Mouse (Mus musculus): Measurements from ENCODE around the gene AW011738. TPM values are rescaled to one million over a fixed set of nuclear protein-coding genes. Genes with fewer than 3 reads are reported as not detected.

AW011738 gene
- polyA plus RNA-seq, 1 experiment from 2014 or later, result 2.0 TPM

DNA sequence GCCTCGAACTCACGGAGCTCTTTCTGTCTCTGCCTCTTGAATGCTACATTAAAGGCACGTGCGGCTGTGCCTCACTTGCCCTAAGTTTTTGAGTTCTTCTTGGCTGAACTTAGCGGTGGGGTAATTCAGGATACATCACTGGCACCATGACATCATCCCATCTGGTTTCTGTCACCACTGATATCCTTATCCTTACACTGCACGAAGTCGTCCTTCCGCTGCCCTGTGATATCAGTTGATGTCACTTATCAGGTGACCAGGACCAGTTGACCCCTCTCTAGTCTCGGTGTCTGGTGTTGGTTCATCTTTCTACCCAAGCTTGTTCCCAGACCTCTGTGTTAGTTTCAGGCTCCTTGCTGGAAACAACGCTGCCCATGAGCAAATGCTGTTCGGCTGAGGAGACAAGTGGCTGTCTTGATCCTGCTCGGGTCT lies 626 bp upstream of the AW011738 start:
- peak overlapping the region; percentile 95 for H3K4me2 ChIP-seq (replicated peaks)
- H3K27ac ChIP-seq, result no peak overlapping the region
- WGBS, result 39% methylated on average over 12 of the region's 12 CpGs
- no peaks in the 10 kb centered on the region for H3K9me3 ChIP-seq
- H3K36me3 ChIP-seq, result no peaks in the 10 kb centered on the region
- peak overlapping the region; percentile 48 for H3K4me3 ChIP-seq
- peaks cover 13% of the 10 kb centered on the region for H3K4me1 ChIP-seq
- H3K9ac ChIP-seq, result no peak overlapping the region
- ATAC-seq (ENCODE audit: insufficient number of reproducible peaks, insufficient read depth, low FRiP score, low TSS enrichment), result no peak
- peaks cover 25% of the 10 kb centered on the region for H3K27me3 ChIP-seq

DNA sequence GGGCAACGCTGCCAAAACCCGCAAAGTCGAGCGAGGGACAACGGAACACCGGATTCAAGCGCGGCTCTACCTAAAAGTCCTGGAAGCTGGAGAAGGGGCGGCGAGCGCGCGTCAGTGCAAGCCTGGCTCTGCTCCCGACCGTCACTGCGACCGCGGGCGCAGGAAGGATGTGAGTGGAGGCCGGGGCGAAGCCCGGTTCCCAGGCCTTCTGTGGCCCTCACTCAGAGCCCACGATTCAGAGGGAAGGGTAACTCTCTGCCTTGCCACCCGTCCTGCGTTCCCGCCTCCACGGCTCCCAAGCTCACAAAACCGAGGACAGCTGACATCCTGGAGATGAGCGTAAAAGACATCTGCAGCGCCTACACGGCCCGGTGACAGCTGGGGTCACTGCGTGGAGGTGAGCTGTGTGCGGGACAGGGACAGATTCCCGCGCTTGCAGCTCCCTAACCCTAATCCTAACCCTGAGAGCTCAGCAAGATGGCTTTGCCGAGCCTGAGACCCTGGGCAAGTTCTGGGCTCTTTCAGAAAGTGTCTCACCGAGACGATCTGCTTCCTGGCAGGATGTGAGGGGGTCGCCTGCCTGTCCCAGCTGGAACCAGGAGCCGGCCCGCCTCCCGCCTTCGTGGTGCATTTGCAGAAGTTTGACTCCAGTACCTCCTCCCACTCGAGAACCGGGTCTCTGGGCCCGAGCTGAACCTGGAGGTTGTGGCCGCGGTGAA lies 468 bp downstream of the AW011738 start:
- WGBS, result under 1% methylated on average over 49 of the region's 49 CpGs
- H3K9me3 ChIP-seq, result no peaks in the 10 kb centered on the region
- H3K27ac ChIP-seq, result no peak overlapping the region

DNA sequence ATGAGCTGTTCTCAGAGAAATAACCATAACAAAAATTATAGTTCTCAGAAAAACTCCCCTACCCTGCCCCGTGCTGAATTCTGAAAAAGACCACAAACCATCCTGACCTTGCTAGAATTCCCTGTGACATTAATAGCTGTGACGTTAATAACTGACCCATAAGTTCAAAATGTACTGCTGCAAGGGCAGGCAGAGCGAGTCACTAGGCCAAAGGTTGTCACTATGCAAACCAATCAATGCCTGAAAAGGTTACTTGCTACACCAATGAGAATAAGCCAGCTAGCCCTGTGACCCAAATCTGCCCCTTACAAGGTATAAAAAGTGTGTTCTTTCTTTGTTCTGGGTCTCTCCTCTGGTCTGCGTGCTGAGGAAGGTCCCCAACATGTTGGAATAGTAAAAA lies 5.8 kb downstream of the AW011738 start:
- Histone ChIP-seq H3K27ac (no peak overlapping the region), H3K9ac (no peak overlapping the region), H3K4me1 (peaks cover 6% of the 10 kb centered on the region), H3K9me3 (no peaks in the 10 kb centered on the region), H3K4me2 (replicated peaks) (no peak overlapping the region), H3K27me3 (peaks cover 14% of the 10 kb centered on the region), H3K36me3 (no peaks in the 10 kb centered on the region), H3K4me3 (no peak overlapping the region)
- 87% methylated on average over 4 of the region's 4 CpGs for WGBS
- no peak for ATAC-seq (ENCODE audit: insufficient number of reproducible peaks, insufficient read depth, low FRiP score, low TSS enrichment)

More for the DNA sequence above, 468 bp downstream of the AW011738 start:
- 0 out of 2 replicates have a peak, but pooled peaks have one; percentile 16 for ATAC-seq (ENCODE audit: insufficient number of reproducible peaks, insufficient read depth, low FRiP score, low TSS enrichment)
- Histone ChIP-seq H3K4me1 (peaks cover 13% of the 10 kb centered on the region), H3K36me3 (no peaks in the 10 kb centered on the region), H3K4me3 (peak overlapping the region; percentile 48), H3K4me2 (replicated peaks) (peak overlapping the region; percentile 95), H3K27me3 (peaks cover 25% of the 10 kb centered on the region), H3K9ac (peak overlapping the region; percentile 54)

DNA sequence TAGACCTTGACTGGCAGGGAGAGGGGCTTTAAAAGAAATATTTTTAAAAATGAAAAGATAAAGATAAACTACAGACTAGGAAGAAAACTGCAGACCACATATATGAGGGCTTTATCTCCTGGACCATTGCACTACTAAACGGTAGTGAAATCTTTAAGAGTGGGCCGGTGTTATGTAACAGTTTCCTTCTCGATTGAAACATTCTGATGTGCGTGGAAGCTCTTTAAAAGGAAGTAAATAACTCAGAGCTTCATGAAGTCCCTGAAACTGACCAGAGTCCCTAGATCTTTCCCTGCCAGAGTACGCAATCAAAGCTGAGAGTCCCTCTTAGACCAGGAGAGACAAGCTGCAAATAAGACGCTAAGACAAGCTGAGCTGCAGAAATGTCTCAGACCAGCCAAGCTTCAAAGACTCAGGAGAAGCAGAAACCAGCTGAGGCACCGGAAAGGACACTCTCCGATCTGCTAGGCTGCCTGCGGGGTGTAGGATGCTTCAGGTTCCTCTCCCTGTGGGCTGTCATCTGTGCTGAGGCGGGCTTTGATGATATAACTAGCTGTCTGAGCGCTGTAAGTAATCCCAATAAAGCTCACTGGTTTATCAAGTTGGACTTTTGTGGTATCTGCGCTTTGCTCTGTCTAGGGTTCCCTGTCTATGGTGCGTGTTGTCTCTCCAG lies 7.0 kb downstream of the AW011738 start:
- Histone ChIP-seq H3K27me3 (peaks cover 2% of the 10 kb centered on the region; the same call in 1 of the 2 replicates), H3K4me2 (replicated peaks) (no peak overlapping the region), H3K27ac (no peak overlapping the region), H3K9me3 (no peaks in the 10 kb centered on the region), H3K36me3 (no peaks in the 10 kb centered on the region), H3K4me3 (no peak overlapping the region), H3K9ac (no peak overlapping the region), H3K4me1 (no peaks in the 10 kb centered on the region)
- WGBS, result 77% methylated on average over 13 of the region's 13 CpGs
- ATAC-seq (ENCODE audit: insufficient number of reproducible peaks, insufficient read depth, low FRiP score, low TSS enrichment), result no peak

DNA sequence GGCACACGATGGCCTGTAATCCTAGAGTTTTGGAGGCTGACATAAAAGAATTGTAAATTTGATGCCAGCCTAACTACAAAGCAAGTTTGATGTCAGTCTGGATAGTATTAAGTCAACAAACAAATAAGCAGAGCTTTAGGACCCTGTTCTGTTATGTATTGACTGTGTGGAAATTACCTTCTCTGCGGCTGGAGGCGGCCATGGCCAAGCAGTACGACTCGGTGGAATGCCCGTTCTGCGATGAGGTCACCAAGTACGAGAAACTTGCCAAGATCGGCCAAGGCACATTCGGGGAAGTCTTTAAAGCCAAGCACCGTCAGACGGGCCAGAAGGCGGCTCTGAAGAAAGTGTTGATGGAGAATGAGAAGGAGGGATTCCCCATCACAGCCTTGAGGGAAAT lies 10.0 kb downstream of the AW011738 start:
- Histone ChIP-seq H3K9ac (no peak overlapping the region), H3K9me3 (no peaks in the 10 kb centered on the region), H3K27me3 (no peaks in the 10 kb centered on the region), H3K4me3 (no peak overlapping the region), H3K4me1 (no peaks in the 10 kb centered on the region), H3K27ac (no peak overlapping the region), H3K4me2 (replicated peaks) (no peak overlapping the region), H3K36me3 (no peaks in the 10 kb centered on the region)
- no peak for ATAC-seq (ENCODE audit: insufficient number of reproducible peaks, insufficient read depth, low FRiP score, low TSS enrichment)
- 92% methylated on average over 13 of the region's 13 CpGs for WGBS

DNA sequence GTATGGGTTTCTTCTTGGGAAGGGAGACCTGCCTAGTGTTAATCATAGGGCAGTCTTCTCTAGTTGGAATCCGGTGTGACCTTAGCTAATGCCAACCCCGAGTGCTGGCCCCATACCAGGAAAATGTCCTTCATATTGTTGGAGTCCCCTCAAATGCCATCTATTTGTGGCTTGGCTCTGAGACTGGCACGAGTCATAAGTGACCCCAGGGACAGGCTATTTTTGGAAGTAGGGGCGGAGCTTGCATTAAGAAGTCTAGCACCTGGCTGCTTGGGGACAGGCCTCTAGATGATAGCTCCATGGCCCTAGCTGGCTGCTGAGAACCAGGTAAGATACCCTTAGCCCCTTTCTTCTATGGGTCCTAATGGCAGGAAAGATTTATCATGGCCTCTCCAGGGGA lies 12.5 kb downstream of the AW011738 start, which contains the start of gene Perm1:
TSS of gene Perm1 (plus strand) at position 220 of the 400 bp plus-strand sequence.
- ATAC-seq (ENCODE audit: insufficient number of reproducible peaks, insufficient read depth, low FRiP score, low TSS enrichment), result no peak

DNA sequence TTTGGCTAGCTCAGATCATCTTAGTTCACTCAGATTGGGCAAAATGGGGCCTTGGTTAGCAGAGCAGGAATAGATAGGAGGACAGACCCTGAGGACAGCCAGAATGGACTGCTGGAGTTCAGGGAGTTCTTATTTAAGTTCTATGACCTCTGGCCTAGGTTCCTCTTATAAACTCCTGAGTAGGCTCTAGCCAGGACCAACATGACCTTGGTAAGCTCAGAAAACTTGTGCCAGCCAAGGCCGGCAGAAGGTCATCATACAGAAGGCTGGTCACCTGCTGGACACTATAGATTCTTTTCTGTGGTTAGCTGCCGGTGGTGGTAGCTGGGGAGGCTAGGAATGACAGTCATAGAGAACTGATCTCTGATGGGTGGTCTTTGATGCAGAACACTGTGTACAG lies 13.1 kb downstream of the AW011738 start:
- WGBS, result 84% methylated on average over 2 of the region's 2 CpGs
- no peak overlapping the region for H3K4me2 ChIP-seq (replicated peaks)
- no peak overlapping the region for H3K4me3 ChIP-seq
- H3K4me1 ChIP-seq, result no peaks in the 10 kb centered on the region
- no peaks in the 10 kb centered on the region for H3K9me3 ChIP-seq
- H3K27ac ChIP-seq, result no peak overlapping the region
- ATAC-seq (ENCODE audit: insufficient number of reproducible peaks, insufficient read depth, low FRiP score, low TSS enrichment), result no peak
- H3K9ac ChIP-seq, result no peak overlapping the region
- no peaks in the 10 kb centered on the region for H3K27me3 ChIP-seq
- no peaks in the 10 kb centered on the region for H3K36me3 ChIP-seq

More for the DNA sequence above, 12.5 kb downstream of the AW011738 start, which contains the start of gene Perm1:
- Histone ChIP-seq H3K4me1 (no peaks in the 10 kb centered on the region), H3K9ac (no peak within 1 kb of the TSS), H3K27ac (no peak within 1 kb of the TSS), H3K4me2 (replicated peaks) (no peak within 1 kb of the TSS), H3K9me3 (no peaks in the 10 kb centered on the region), H3K27me3 (no peaks in the 10 kb centered on the region), H3K36me3 (no peaks in the 10 kb centered on the region), H3K4me3 (no peak within 1 kb of the TSS)
- 73% methylated on average over 4 of the region's 4 CpGs for WGBS

DNA sequence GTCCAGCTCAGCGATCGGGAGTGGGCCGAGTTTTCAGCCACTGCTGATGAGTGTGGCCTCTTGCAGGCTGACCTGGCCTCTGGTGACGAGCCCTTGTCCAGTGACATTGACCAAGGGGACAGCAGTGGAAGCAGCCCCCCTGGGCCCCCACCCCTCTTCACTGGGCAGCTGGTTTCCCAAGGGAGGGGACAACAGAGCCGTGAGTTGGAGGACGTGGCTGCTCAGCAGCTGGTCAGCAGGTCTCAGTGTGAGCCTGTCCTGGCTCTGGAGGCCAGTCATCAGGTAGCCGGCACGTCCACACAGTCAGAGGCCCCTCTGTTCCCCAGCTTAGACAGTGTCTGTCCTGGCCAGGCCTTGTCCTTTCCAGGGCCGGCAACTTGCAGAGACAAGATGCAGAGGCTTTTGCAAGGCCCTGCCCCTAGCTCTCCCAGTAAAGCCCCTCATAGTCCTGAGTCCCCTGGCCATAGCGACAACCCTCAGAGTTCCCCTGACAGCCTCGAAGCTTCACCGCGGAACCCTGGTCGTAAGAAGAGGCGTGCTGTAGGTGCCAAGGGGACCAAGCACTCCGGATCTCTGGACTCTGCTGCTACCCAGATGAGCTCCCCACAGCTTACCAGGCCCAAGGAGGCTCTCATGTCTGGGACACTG lies 14.0 kb downstream of the AW011738 start:
- ATAC-seq (ENCODE audit: insufficient number of reproducible peaks, insufficient read depth, low FRiP score, low TSS enrichment), result no peak

DNA sequence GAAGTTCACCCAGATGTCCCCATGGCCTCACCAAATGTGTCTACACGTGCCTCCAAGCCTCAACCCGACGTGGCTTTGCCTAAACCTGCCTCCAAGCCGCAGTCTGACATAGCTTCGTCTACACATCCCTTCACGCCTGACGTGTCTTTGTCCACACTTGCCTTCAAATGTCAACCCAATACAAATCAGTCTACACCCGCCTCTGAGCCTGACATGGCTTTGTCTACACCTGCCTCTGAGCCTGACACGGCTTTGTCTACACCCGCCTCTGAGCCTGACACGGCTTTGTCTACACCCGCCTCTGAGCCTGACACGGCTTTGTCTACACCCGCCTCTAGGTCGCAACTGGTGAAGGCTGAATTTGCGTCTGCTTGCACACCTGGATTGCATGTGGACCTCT lies 14.7 kb downstream of the AW011738 start:
- no peak overlapping the region for H3K4me3 ChIP-seq
- ATAC-seq (ENCODE audit: insufficient number of reproducible peaks, insufficient read depth, low FRiP score, low TSS enrichment), result no peak

More for the DNA sequence above, 14.0 kb downstream of the AW011738 start:
- no peaks in the 10 kb centered on the region for H3K4me1 ChIP-seq
- H3K9me3 ChIP-seq, result no peaks in the 10 kb centered on the region
- no peak overlapping the region for H3K4me2 ChIP-seq (replicated peaks)
- no peak overlapping the region for H3K9ac ChIP-seq
- no peaks in the 10 kb centered on the region; the same call in 1 of the 2 replicates for H3K36me3 ChIP-seq
- H3K27me3 ChIP-seq, result no peaks in the 10 kb centered on the region
- H3K4me3 ChIP-seq, result no peak overlapping the region
- WGBS, result 78% methylated on average over 16 of the region's 16 CpGs
- no peak overlapping the region for H3K27ac ChIP-seq

DNA sequence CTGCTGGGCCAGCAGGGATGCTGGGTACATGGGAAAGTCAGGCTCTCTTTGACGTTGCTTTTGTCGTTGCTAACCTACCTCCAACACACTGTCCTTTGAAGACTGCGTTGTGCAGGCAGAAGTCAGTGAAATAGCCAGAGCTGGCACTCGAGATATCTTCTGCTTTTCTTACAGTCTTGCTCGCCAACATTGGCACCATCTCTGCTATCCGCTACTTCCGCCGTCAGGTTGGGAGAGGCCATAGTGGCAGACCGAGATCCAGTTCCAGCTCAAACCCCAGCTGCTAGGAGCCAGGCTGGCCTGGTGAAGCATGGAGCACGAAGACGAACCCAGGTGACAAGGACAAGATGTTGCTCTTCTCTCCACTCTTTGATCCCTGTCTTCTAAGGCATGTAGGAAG lies 16.8 kb downstream of the AW011738 start:
- ATAC-seq (ENCODE audit: insufficient number of reproducible peaks, insufficient read depth, low FRiP score, low TSS enrichment), result no peak
- no peaks in the 10 kb centered on the region; the same call in 1 of the 2 replicates for H3K36me3 ChIP-seq
- 90% methylated on average over 11 of the region's 11 CpGs for WGBS

More for the DNA sequence above, 14.7 kb downstream of the AW011738 start:
- H3K36me3 ChIP-seq, result no peaks in the 10 kb centered on the region; the same call in 1 of the 2 replicates
- no peak overlapping the region for H3K9ac ChIP-seq
- no peak overlapping the region for H3K27ac ChIP-seq
- WGBS, result 73% methylated on average over 16 of the region's 16 CpGs
- no peak overlapping the region for H3K4me2 ChIP-seq (replicated peaks)
- no peaks in the 10 kb centered on the region for H3K4me1 ChIP-seq
- H3K27me3 ChIP-seq, result no peaks in the 10 kb centered on the region
- H3K9me3 ChIP-seq, result no peaks in the 10 kb centered on the region

DNA sequence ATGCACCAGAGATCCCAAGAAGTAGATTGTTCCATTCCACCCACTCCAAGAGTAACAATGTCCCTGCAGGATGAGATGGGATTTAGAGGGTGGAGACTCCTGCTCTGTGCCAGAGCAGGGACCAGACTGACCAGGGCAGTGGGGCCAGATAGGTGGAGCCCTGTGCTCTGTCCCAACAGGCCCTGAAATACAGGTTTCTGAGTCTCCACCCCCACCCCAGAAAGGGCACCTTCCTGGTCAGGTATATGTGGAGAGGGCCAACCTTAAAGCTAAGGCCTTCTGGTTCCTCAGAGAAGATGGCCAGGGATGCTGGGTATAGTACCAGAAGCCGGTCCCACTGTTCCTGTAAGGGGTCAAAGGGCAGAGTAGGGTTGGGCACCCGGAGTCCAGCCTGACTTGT lies 21.2 kb downstream of the AW011738 start:
- H3K27me3 ChIP-seq, result no peaks in the 10 kb centered on the region
- no peak overlapping the region for H3K4me3 ChIP-seq
- 79% methylated on average over 2 of the region's 2 CpGs for WGBS
- H3K27ac ChIP-seq, result no peak overlapping the region
- H3K9me3 ChIP-seq, result no peaks in the 10 kb centered on the region
- peaks cover 5% of the 10 kb centered on the region for H3K36me3 ChIP-seq
- H3K4me2 ChIP-seq (replicated peaks), result no peak overlapping the region
- H3K4me1 ChIP-seq, result 0 out of 2 replicates have a peak, but pooled peaks cover 5% of the 10 kb centered on the region
- H3K9ac ChIP-seq, result no peak overlapping the region
- ATAC-seq (ENCODE audit: insufficient number of reproducible peaks, insufficient read depth, low FRiP score, low TSS enrichment), result no peak

More for the DNA sequence above, 16.8 kb downstream of the AW011738 start:
- no peak overlapping the region for H3K9ac ChIP-seq
- no peak overlapping the region for H3K4me3 ChIP-seq
- H3K4me2 ChIP-seq (replicated peaks), result no peak overlapping the region
- no peaks in the 10 kb centered on the region for H3K4me1 ChIP-seq
- H3K27ac ChIP-seq, result no peak overlapping the region
- no peaks in the 10 kb centered on the region for H3K9me3 ChIP-seq
- H3K27me3 ChIP-seq, result no peaks in the 10 kb centered on the region

All from embryonic facial prominence, embryonic 12.5 days (tissue).